Mouse (Mus musculus) urinary bladder, postnatal 14 days (tissue): ENCODE measurements around the gene Armc9.

ENCODE experiments used
- DNase-seq: peaks from one replicate; pipeline ENCODE4 v3.0.0; 2021; ENCODE audit warnings: low spot score

Armc9 gene

DNA sequence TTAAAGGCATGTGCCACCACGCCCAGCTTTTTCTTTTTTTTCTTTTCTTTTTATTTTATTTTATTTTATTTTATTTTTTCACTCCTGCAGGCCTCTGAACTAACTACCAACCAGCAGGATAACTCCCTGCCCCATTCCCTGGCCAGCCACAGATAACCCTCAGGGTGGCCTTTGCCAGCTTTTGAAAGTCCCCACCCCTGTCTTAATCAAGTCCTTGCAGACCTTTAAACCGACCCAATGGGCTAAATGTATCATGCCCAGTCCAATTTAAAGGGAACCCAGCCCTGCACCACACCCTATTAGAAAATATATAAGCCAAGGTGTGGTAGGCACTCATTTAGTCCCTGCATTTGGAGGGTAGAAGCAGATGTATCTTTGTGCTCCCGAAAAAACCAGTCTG lies 157.7 kb downstream of the Armc9 start:
- DNase-seq, result no peak

DNA sequence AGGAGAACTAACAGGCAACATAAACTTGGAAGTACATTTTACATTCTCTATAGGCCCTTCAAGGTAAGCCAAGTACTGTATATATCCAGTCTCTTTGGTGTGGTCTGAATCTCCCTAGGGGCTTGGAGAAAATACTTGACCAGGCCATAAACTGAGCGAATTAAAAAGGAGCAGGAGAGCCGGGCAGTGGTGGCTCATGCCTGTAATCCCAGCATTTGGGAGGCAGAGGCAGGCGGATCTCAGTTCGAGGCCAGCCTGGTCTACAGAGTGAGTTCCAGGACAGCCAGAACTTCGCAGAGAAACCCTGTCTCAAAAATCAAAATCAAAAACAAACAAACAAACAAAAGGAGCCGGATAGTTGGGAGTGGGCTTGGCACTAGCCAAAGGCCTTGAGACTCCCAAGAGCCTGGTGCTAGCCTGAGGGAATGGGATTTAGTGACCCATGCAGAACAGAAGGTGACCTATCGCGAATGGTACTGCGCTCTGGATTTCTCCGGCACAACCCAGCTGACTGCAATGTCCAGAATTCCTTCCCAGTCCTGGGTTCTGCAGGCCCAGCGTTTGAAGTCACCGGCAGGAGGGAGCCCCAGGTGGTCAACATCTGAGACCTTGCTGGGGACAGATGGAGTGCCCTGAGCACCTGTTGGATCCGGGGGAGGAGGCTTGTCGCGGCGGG lies 158.7 kb downstream of the Armc9 start:
- DNase-seq, result no peak

DNA sequence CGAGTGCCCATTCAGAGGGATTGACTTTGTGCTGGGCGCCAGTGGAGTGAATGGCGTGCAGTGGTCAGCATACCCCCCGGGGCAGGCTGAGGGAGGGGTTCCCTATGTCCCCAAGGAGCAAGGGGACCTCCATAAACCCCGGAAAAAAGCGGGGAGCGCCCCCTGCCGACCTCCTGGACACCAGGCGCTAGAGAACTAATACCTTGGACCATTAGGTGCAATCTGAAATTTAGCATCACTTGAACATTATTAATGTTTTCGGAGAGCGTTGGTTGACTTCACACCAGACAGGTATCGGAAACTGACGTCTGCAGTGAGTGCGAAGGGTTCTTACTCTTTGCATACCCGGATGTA lies 159.2 kb downstream of the Armc9 start:
- DNase-seq, result peak; percentile 25

- DNase-seq, result no peak
Measured at GRCm38 (mm10) chr1:86320822-86321413, 166.3 kb downstream of the Armc9 start.
